Mouse (Mus musculus): Measurements from ENCODE around the gene Qrsl1. TPM values are rescaled to one million over a fixed set of nuclear protein-coding genes. Genes with fewer than 3 reads are reported as not detected.

Gene Qrsl1
- polyA plus RNA-seq, 1 experiment from 2014 or later = 24.9 TPM

DNA sequence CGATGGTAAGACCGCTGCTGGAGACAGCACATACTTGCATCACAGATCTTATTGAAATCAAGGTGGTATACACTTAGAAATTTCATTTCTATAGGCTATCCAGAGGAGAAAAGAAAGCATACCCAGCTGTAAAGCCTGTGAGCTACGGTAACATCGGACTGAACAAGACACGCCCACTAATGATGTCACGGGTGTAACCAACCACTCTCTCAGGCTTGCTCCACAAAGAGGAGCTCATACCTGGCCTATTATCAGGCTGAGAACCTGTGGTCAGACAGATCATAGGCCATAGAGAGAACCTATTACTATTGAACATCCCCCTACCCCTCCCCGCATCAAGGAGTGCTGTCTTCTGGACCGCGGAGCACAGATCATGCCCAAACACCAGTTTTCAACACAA is 45.6 kb downstream of the Qrsl1 start:
- WGBS = 96% methylated on average over 9 of the region's 9 CpGs
- H3K4me1 ChIP-seq = no peaks in the 10 kb centered on the region
- no peak overlapping the region for H3K4me2 ChIP-seq
- no peak for ATAC-seq
- H3K9ac ChIP-seq = no peak overlapping the region
- H3K36me3 ChIP-seq (ENCODE audit: poor library complexity, severe bottlenecking) = no peaks in the 10 kb centered on the region
- no peak overlapping the region for H3K27ac ChIP-seq
- no peaks in the 10 kb centered on the region for H3K27me3 ChIP-seq
- H3K4me3 ChIP-seq = no peak overlapping the region
- H3K9me3 ChIP-seq (replicated peaks) = no peaks in the 10 kb centered on the region

DNA sequence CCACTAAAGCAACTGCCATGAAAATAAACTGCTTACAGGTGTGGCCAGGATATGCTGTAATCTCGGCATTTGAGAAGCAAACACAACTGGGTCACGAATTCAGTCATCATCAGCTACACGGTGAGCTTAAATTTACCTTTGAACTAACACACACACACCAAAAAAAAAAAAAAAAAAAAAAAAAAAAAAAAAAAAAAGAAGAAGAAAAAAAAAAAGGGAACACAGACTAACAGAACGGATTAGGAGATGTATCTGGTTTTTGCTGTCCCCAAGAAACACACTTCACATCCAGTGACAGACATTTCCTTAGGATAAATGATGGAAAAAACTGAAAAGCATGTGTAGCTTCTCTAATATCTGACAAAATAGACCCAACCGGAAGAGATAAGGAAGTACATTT is 49.6 kb downstream of the Qrsl1 start:
- H3K4me1 ChIP-seq = no peaks in the 10 kb centered on the region
- no peak for ATAC-seq
- WGBS = 91% methylated on average over 5 of the region's 5 CpGs

DNA sequence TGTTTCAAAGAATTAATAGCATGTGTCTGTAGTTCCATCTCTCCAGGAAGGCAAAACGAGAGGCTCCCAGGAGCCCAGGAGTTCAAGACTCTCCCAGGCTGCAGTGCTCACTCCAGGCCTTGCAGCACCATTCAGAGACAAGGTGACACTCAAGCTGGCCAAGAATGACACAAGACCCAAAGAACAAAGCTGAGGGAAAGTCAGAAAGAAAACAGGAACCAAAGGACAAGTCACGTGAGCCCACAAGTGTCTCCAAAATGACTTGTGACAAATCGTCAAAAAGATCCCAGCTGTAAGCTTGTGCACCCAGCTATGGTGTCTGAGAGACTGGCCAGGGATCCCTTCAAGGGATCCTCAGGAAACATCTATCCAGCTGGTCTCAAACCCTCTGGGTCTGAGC is 52.1 kb downstream of the Qrsl1 start:
- H3K27me3 ChIP-seq = no peaks in the 10 kb centered on the region
- no peak for ATAC-seq

More for the DNA sequence above, 49.6 kb downstream of the Qrsl1 start:
- no peak overlapping the region for H3K4me3 ChIP-seq
- no peaks in the 10 kb centered on the region for H3K9me3 ChIP-seq (replicated peaks)
- no peaks in the 10 kb centered on the region for H3K27me3 ChIP-seq
- H3K4me2 ChIP-seq = no peak overlapping the region
- no peak overlapping the region for H3K27ac ChIP-seq
- H3K9ac ChIP-seq = no peak overlapping the region
- no peaks in the 10 kb centered on the region for H3K36me3 ChIP-seq (ENCODE audit: poor library complexity, severe bottlenecking)

DNA sequence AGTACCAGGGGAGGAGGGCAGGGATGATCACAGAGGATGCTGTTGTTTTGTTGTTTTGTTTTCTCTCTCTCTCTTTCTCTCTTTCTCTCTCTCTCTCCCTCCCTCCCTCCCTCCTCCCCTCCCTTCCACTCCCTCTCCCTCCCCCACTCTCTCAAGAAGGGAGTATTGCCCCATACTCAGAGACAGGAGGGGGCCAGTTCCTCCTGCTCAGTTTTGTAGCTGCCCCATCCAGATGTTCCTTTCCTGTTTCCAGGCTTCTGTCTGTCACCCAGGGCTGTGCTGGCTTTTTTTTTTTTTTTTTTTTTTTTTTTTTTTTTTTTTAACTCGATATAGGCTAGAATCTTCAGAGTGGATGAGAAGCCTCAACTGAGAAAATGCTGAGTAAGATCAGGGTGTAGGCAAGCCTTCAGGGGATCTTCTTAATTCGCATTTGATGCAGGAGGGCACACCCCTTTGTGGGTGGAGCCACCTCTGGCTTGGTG is 55.4 kb downstream of the Qrsl1 start:
- H3K4me1 ChIP-seq = no peaks in the 10 kb centered on the region
- no peak overlapping the region for H3K27ac ChIP-seq
- WGBS = 65% methylated on average over 2 of the region's 2 CpGs
- H3K9me3 ChIP-seq (replicated peaks) = peaks cover 3% of the 10 kb centered on the region; the same call in 1 of the 2 replicates
- no peak for ATAC-seq
- H3K9ac ChIP-seq = no peak overlapping the region
- H3K36me3 ChIP-seq (ENCODE audit: poor library complexity, severe bottlenecking) = no peaks in the 10 kb centered on the region
- no peak overlapping the region for H3K4me2 ChIP-seq
- H3K4me3 ChIP-seq = no peak overlapping the region
- no peaks in the 10 kb centered on the region for H3K27me3 ChIP-seq

More for the DNA sequence above, 52.1 kb downstream of the Qrsl1 start:
- Histone ChIP-seq H3K4me1 (no peaks in the 10 kb centered on the region), H3K27ac (no peak overlapping the region), H3K9ac (no peak overlapping the region), H3K4me2 (no peak overlapping the region), H3K9me3 (replicated peaks) (no peaks in the 10 kb centered on the region), H3K36me3 (ENCODE audit: poor library complexity, severe bottlenecking) (no peaks in the 10 kb centered on the region), H3K4me3 (no peak overlapping the region)
- 83% methylated on average over 3 of the region's 3 CpGs for WGBS

DNA sequence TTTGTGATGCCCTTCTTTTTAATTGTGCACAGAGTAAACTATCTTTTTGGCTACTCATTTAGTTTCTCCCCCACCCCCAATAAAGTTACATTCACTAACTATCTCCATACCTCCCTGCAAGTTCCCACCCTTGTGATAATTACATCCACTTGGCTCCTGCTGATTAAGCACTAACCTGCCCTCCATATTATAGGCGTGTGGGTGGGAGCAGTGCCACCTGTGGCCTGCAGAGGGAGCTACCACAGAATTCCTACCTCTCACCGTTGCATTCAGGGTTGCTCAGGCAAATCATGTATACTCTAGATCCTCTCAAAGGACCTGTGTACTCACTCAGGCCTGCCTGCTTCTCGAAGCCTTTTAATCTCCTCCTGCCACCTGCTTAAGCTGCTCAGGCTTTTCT is 56.1 kb downstream of the Qrsl1 start:
- Histone ChIP-seq H3K4me2 (no peak overlapping the region), H3K9ac (no peak overlapping the region), H3K9me3 (replicated peaks) (peaks cover 3% of the 10 kb centered on the region; the same call in 1 of the 2 replicates), H3K27me3 (no peaks in the 10 kb centered on the region), H3K36me3 (ENCODE audit: poor library complexity, severe bottlenecking) (no peaks in the 10 kb centered on the region), H3K27ac (no peak overlapping the region), H3K4me1 (no peaks in the 10 kb centered on the region), H3K4me3 (no peak overlapping the region)
- ATAC-seq = no peak
- 61% methylated on average over 3 of the region's 3 CpGs for WGBS

DNA sequence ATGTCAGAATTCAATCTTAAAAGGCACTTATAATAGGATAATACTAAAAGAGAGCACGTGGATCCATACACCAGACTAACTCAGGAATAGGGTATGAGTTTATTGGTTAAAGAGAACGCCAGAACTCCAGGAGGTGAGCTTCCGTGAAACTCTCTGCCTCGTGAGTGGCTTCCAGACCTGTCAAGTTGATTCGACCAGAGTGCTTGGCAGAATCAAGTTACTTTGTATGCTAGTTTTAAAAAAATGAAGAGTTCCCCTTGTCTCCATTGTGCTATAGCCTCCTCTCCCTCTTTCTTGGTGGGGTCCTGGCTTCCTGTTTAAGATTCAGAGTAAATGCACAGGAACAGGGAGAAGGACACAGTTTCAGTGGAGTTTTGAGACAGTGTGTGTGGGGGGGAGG is 60.1 kb downstream of the Qrsl1 start:
- H3K27ac ChIP-seq = no peak overlapping the region
- ATAC-seq = no peak
- H3K9me3 ChIP-seq (replicated peaks) = peaks cover 3% of the 10 kb centered on the region; the same call in 1 of the 2 replicates
- H3K36me3 ChIP-seq (ENCODE audit: poor library complexity, severe bottlenecking) = no peaks in the 10 kb centered on the region
- H3K4me3 ChIP-seq = no peak overlapping the region
- H3K4me2 ChIP-seq = no peak overlapping the region
- no peaks in the 10 kb centered on the region for H3K27me3 ChIP-seq
- WGBS = 81% methylated on average over 5 of the region's 5 CpGs
- H3K9ac ChIP-seq = no peak overlapping the region
- no peaks in the 10 kb centered on the region for H3K4me1 ChIP-seq

DNA sequence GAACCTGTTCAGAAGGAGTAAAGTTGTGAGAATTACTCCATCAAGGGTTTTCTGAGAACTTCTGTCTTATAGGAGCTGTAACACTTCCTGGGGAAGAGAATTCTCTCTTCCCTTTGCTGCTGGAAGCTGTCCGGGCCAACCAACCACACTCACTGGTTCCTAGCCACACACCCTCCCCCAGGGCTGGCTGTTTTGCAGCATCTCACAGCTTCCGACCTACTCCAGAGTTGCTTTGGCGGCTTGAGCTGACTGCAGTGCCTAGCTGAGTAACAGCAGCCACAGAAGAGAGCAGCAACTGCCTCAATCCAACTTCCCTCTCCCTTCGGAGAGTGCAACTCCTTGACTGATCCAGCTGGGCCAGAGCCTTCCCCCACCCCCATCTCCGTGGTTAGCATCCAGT is 68.7 kb downstream of the Qrsl1 start:
- Histone ChIP-seq H3K27ac (no peak overlapping the region), H3K4me2 (no peak overlapping the region), H3K4me3 (no peak overlapping the region), H3K9me3 (replicated peaks) (no peaks in the 10 kb centered on the region), H3K4me1 (no peaks in the 10 kb centered on the region), H3K9ac (no peak overlapping the region), H3K36me3 (ENCODE audit: poor library complexity, severe bottlenecking) (no peaks in the 10 kb centered on the region), H3K27me3 (no peaks in the 10 kb centered on the region)
- ATAC-seq = no peak
- WGBS = 38% methylated on average over 5 of the region's 5 CpGs

DNA sequence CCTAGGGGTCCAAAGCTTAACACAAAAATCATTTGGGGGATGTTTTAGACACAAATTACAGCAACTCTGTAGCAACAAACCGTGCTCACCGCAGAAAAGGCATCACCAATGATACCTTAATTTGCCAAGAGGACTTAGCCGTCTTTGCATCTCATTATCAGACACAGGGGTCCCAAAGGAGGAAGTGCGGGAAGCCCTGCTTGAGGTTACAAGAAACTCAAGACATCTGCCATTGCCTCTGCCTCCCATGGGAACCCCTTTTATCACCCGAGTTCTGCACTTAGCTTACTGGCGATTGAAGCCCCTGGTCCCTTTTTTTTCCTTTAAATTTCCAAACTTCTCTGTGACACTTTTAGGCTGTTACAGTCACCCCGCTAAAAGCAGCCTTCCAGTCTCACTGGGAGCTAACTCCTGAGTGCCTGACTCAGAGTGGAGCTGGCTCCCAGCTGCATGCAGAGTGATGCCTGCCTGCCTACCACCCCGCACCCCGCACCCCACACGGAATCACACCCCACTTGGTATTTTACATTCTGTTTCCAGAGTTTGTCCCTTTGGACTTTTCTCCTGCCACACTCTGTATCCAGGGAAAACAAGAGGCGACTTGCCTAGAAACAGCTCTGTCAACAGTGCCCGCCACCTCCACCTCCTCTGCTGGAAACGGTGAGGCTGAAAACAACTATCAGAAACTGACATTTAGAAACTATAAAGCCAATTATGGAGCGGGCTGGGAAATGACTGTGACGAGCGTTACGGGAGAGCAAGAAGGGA is 71.1 kb downstream of the Qrsl1 start:
- WGBS = 44% methylated on average over 17 of the region's 17 CpGs
- ATAC-seq = no peak
- H3K27ac ChIP-seq = no peak overlapping the region
- no peaks in the 10 kb centered on the region for H3K9me3 ChIP-seq (replicated peaks)
- no peak overlapping the region for H3K9ac ChIP-seq
- H3K27me3 ChIP-seq = no peaks in the 10 kb centered on the region
- no peak overlapping the region for H3K4me2 ChIP-seq
- H3K36me3 ChIP-seq (ENCODE audit: poor library complexity, severe bottlenecking) = no peaks in the 10 kb centered on the region
- no peak overlapping the region for H3K4me3 ChIP-seq
- no peaks in the 10 kb centered on the region for H3K4me1 ChIP-seq

DNA sequence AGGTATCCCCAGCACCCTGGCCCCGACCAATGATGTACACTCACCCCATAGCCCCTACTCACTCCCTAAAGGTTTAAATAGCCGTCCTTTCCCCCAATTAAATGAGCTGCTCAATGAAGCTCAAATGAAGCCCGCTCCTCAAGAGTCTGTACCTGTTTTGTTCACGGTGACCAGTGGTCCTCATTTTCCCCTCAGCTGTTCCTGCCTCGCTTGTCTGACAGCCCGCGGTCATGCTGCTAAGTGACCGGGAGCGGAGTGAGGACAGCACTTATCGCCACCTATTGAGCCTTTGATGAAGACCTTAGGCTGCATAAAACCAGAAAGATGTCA is 72.9 kb downstream of the Qrsl1 start:
- H3K27ac ChIP-seq = no peak overlapping the region
- no peak for ATAC-seq
- no peak overlapping the region for H3K4me2 ChIP-seq
- WGBS = 88% methylated on average over 10 of the region's 10 CpGs
- no peak overlapping the region for H3K4me3 ChIP-seq
- no peaks in the 10 kb centered on the region for H3K36me3 ChIP-seq (ENCODE audit: poor library complexity, severe bottlenecking)
- H3K27me3 ChIP-seq = no peaks in the 10 kb centered on the region
- H3K9ac ChIP-seq = no peak overlapping the region
- H3K9me3 ChIP-seq (replicated peaks) = no peaks in the 10 kb centered on the region
- no peaks in the 10 kb centered on the region for H3K4me1 ChIP-seq

DNA sequence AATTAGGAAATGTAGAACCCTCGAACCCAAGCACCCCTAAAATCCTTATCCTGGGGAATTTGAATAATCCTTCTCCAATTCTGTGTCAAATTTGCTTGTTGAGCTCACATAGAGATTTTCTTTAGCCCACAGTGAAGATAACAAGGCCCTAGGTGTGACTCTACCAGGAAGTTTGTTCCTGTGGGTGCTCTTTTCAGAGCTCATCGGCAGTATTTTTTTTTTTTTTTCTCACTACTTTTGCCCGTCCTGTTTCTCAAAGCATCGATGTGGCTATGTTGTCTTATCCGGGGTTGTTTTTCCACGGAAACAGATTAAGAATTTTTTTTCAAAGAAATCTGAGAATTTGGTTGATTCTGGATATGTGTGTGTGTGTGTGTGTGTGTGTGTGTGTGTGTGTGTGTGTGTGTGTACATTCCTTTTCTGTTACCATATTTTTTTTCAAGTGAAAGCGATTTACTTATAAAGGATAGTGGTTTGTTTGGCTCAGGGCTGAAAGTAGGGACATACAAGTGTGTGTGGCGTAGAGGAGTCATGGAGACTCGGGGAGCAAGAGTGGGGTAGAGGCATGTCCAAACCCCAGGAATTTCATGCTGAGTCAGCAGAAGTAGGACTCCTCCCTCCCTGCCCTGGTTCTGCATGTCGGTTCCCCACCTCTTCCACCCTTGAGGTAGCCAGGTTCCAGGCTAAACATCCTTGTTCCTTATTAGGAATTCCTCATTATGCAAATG is 73.4 kb downstream of the Qrsl1 start:
- Histone ChIP-seq H3K9ac (no peak overlapping the region), H3K36me3 (ENCODE audit: poor library complexity, severe bottlenecking) (no peaks in the 10 kb centered on the region), H3K27ac (no peak overlapping the region), H3K4me3 (no peak overlapping the region), H3K4me1 (no peaks in the 10 kb centered on the region), H3K27me3 (no peaks in the 10 kb centered on the region), H3K9me3 (replicated peaks) (no peaks in the 10 kb centered on the region), H3K4me2 (no peak overlapping the region)
- no peak for ATAC-seq
- 95% methylated on average over 10 of the region's 10 CpGs for WGBS

DNA sequence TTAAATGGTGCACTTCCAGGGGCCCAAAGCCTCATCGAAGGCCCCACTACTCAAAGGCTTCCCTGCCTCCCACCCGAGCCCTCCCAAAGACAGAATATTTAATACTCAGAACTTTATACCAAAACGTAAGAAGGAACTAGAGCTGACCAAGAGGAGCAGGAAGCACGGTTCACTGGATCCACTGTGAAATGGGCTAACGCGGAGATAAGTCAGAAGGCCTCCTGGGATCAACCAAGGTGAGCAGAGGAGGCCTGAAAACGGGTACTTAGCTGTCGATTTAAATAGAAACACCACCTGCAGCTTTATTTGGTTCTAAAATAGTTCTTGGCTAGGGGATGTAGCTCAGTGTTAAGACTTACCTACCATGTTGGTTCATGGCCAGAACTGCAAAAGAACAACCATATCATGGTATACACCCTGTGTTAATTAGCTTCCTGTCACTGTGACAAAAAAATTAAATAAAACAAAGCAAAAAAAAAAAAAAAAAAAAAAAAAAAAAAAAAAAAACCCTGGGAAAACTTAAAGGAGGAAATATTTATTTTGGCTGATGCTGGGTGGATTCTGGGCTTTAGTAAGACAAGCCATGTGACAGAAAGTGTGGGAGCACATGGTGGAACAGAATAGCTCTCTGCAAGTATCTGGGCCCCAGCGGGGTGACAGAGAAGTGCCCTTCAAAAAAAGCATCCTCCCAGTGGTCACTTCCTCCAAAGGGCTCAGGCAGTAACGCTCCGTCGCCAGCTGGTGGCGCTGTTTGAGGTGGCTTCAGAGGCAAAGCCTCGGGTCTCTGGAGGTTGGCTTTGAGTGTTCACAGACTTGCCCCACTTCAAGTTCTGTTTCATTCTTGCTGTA is 74.5 kb downstream of the Qrsl1 start:
- WGBS = 84% methylated on average over 14 of the region's 14 CpGs
- Histone ChIP-seq H3K36me3 (ENCODE audit: poor library complexity, severe bottlenecking) (no peaks in the 10 kb centered on the region), H3K4me3 (no peak overlapping the region), H3K9me3 (replicated peaks) (no peaks in the 10 kb centered on the region), H3K4me1 (no peaks in the 10 kb centered on the region), H3K4me2 (no peak overlapping the region), H3K9ac (no peak overlapping the region), H3K27me3 (no peaks in the 10 kb centered on the region), H3K27ac (no peak overlapping the region)
- no peak for ATAC-seq

DNA sequence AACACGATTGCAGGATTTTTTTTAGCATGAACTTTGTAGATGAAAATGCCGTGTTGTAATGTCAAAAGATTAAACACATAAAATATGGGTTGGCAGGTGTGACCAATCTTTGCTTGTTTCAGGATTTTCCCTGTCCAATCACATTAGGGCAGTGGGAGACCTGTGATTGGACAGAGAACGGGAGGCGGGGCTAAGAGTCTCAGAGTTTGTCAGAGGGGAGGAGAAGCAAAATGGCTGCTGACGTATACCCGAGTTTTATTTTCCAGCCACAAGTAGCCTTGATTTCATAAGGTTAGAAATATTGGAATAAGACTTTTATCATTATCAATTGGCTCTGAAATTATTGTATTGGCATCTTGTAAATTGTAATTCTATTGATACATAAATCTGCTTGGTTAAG is 75.8 kb downstream of the Qrsl1 start:
- H3K9me3 ChIP-seq (replicated peaks) = no peaks in the 10 kb centered on the region
- no peak overlapping the region for H3K4me3 ChIP-seq
- H3K36me3 ChIP-seq (ENCODE audit: poor library complexity, severe bottlenecking) = no peaks in the 10 kb centered on the region
- H3K4me1 ChIP-seq = no peaks in the 10 kb centered on the region
- ATAC-seq = no peak
- WGBS = 94% methylated on average over 6 of the region's 6 CpGs
- no peak overlapping the region for H3K4me2 ChIP-seq
- no peaks in the 10 kb centered on the region for H3K27me3 ChIP-seq
- no peak overlapping the region for H3K9ac ChIP-seq
- no peak overlapping the region for H3K27ac ChIP-seq
